Mouse (Mus musculus): ENCODE data around the gene Tnfrsf21. TPM values are rescaled to one million over a fixed set of nuclear protein-coding genes. Genes with fewer than 3 reads are reported as not detected.

Gene Tnfrsf21
- polyA plus RNA-seq, 1 experiment from 2014 or later: 32.9 TPM

GRCm38 (mm10) chr17:42999446-42999977 is 16.8 kb upstream of the Tnfrsf21 start:
- Histone ChIP-seq H3K27ac (replicated peaks) (no peak overlapping the region), H3K9me3 (replicated peaks) (no peaks in the 10 kb centered on the region), H3K4me3 (replicated peaks) (no peak overlapping the region), H3K27me3 (no peaks in the 10 kb centered on the region), H3K4me1 (no peaks in the 10 kb centered on the region), H3K9ac (no peak overlapping the region), H3K36me3 (no peaks in the 10 kb centered on the region), H3K4me2 (replicated peaks) (no peak overlapping the region)
- ATAC-seq (ENCODE audit: insufficient number of reproducible peaks, low FRiP score, low TSS enrichment, low read depth): no peak
- WGBS: 60% methylated on average over 7 of the region's 7 CpGs

- 90% methylated on average over 7 of the region's 7 CpGs for WGBS
- H3K4me2 ChIP-seq (replicated peaks): no peak overlapping the region
- no peaks in the 10 kb centered on the region for H3K9me3 ChIP-seq (replicated peaks)
- no peak for ATAC-seq (ENCODE audit: insufficient number of reproducible peaks, low FRiP score, low TSS enrichment, low read depth)
- no peaks in the 10 kb centered on the region for H3K27me3 ChIP-seq
- H3K36me3 ChIP-seq: no peaks in the 10 kb centered on the region
- no peaks in the 10 kb centered on the region for H3K4me1 ChIP-seq
- H3K27ac ChIP-seq (replicated peaks): no peak overlapping the region
- no peak overlapping the region for H3K4me3 ChIP-seq (replicated peaks)
- H3K9ac ChIP-seq: no peak overlapping the region
Measured at GRCm38 (mm10) chr17:43000598-43000997, 15.8 kb upstream of the Tnfrsf21 start.

- Histone ChIP-seq H3K9ac (no peak overlapping the region), H3K4me3 (replicated peaks) (no peak overlapping the region), H3K27me3 (peaks cover 9% of the 10 kb centered on the region; the same call in 1 of the 2 replicates), H3K27ac (replicated peaks) (no peak overlapping the region), H3K9me3 (replicated peaks) (no peaks in the 10 kb centered on the region), H3K36me3 (no peaks in the 10 kb centered on the region), H3K4me2 (replicated peaks) (no peak overlapping the region), H3K4me1 (peaks cover under 1% of the 10 kb centered on the region)
- 18% methylated on average over 6 of the region's 6 CpGs for WGBS
- ATAC-seq (ENCODE audit: insufficient number of reproducible peaks, low FRiP score, low TSS enrichment, low read depth): no peak
Measured at GRCm38 (mm10) chr17:43012718-43013117, 3.6 kb upstream of the Tnfrsf21 start.

GRCm38 (mm10) chr17:43017341-43018052 is 1.1 kb downstream of the Tnfrsf21 start:
- Histone ChIP-seq H3K9ac (peak overlapping the region; percentile 69), H3K4me3 (replicated peaks) (peak overlapping the region; percentile 80), H3K27ac (replicated peaks) (0 out of 2 replicates have a peak overlapping the region, but pooled peaks have one; percentile 76), H3K27me3 (no peaks in the 10 kb centered on the region), H3K4me2 (replicated peaks) (peak overlapping the region; percentile 95), H3K36me3 (no peaks in the 10 kb centered on the region), H3K4me1 (peaks cover 5% of the 10 kb centered on the region), H3K9me3 (replicated peaks) (no peaks in the 10 kb centered on the region)
- 1% methylated on average over 39 of the region's 40 CpGs for WGBS
- ATAC-seq (ENCODE audit: insufficient number of reproducible peaks, low FRiP score, low TSS enrichment, low read depth): no peak

GRCm38 (mm10) chr17:43018071-43018470 is 1.7 kb downstream of the Tnfrsf21 start:
- Histone ChIP-seq H3K9me3 (replicated peaks) (no peaks in the 10 kb centered on the region), H3K9ac (no peak overlapping the region), H3K27ac (replicated peaks) (no peak overlapping the region), H3K36me3 (no peaks in the 10 kb centered on the region), H3K4me2 (replicated peaks) (peak overlapping the region; percentile 95), H3K4me1 (peaks cover 5% of the 10 kb centered on the region), H3K27me3 (no peaks in the 10 kb centered on the region), H3K4me3 (replicated peaks) (peak overlapping the region; percentile 80)
- ATAC-seq (ENCODE audit: insufficient number of reproducible peaks, low FRiP score, low TSS enrichment, low read depth): no peak

- Histone ChIP-seq H3K27me3 (no peaks in the 10 kb centered on the region), H3K27ac (replicated peaks) (no peak overlapping the region), H3K4me3 (replicated peaks) (no peak overlapping the region), H3K9ac (no peak overlapping the region), H3K9me3 (replicated peaks) (no peaks in the 10 kb centered on the region), H3K36me3 (no peaks in the 10 kb centered on the region), H3K4me1 (peaks cover 5% of the 10 kb centered on the region), H3K4me2 (replicated peaks) (no peak overlapping the region)
- WGBS: 92% methylated on average over 9 of the region's 9 CpGs
- no peak for ATAC-seq (ENCODE audit: insufficient number of reproducible peaks, low FRiP score, low TSS enrichment, low read depth)
Measured at GRCm38 (mm10) chr17:43019660-43020059, 3.3 kb downstream of the Tnfrsf21 start.

GRCm38 (mm10) chr17:43021017-43021416 is 4.7 kb downstream of the Tnfrsf21 start:
- no peak for ATAC-seq (ENCODE audit: insufficient number of reproducible peaks, low FRiP score, low TSS enrichment, low read depth)
- Histone ChIP-seq H3K27ac (replicated peaks) (no peak overlapping the region), H3K27me3 (no peaks in the 10 kb centered on the region)

GRCm38 (mm10) chr17:43022056-43022455 is 5.7 kb downstream of the Tnfrsf21 start:
- no peak overlapping the region for H3K9ac ChIP-seq
- peaks cover 5% of the 10 kb centered on the region; the same call in 1 of the 2 replicates for H3K4me1 ChIP-seq
- no peak for ATAC-seq (ENCODE audit: insufficient number of reproducible peaks, low FRiP score, low TSS enrichment, low read depth)
- H3K36me3 ChIP-seq: no peaks in the 10 kb centered on the region
- WGBS: 91% methylated on average over 9 of the region's 9 CpGs
- no peak overlapping the region for H3K27ac ChIP-seq (replicated peaks)
- no peaks in the 10 kb centered on the region for H3K27me3 ChIP-seq
- H3K9me3 ChIP-seq (replicated peaks): no peaks in the 10 kb centered on the region
- no peak overlapping the region for H3K4me3 ChIP-seq (replicated peaks)
- no peak overlapping the region for H3K4me2 ChIP-seq (replicated peaks)

More at GRCm38 (mm10) chr17:43021017-43021416, 4.7 kb downstream of the Tnfrsf21 start:
- H3K9ac ChIP-seq: no peak overlapping the region
- no peaks in the 10 kb centered on the region for H3K9me3 ChIP-seq (replicated peaks)
- peaks cover 5% of the 10 kb centered on the region for H3K4me1 ChIP-seq
- no peak overlapping the region for H3K4me2 ChIP-seq (replicated peaks)
- no peaks in the 10 kb centered on the region for H3K36me3 ChIP-seq
- H3K4me3 ChIP-seq (replicated peaks): no peak overlapping the region
- 95% methylated on average over 5 of the region's 5 CpGs for WGBS

- ATAC-seq (ENCODE audit: insufficient number of reproducible peaks, low FRiP score, low TSS enrichment, low read depth): no peak
- WGBS: 83% methylated on average over 12 of the region's 12 CpGs
- H3K27me3 ChIP-seq: no peaks in the 10 kb centered on the region
- no peaks in the 10 kb centered on the region for H3K36me3 ChIP-seq
- no peak overlapping the region for H3K4me3 ChIP-seq (replicated peaks)
- no peaks in the 10 kb centered on the region for H3K4me1 ChIP-seq
- no peaks in the 10 kb centered on the region for H3K9me3 ChIP-seq (replicated peaks)
- H3K9ac ChIP-seq: no peak overlapping the region
- no peak overlapping the region for H3K4me2 ChIP-seq (replicated peaks)
- no peak overlapping the region for H3K27ac ChIP-seq (replicated peaks)
Measured at GRCm38 (mm10) chr17:43023637-43024217, 7.4 kb downstream of the Tnfrsf21 start.

- Histone ChIP-seq H3K4me3 (replicated peaks) (no peak overlapping the region), H3K27me3 (no peaks in the 10 kb centered on the region), H3K27ac (replicated peaks) (no peak overlapping the region), H3K9ac (no peak overlapping the region), H3K36me3 (no peaks in the 10 kb centered on the region), H3K4me1 (no peaks in the 10 kb centered on the region), H3K9me3 (replicated peaks) (no peaks in the 10 kb centered on the region), H3K4me2 (replicated peaks) (no peak overlapping the region)
- ATAC-seq (ENCODE audit: insufficient number of reproducible peaks, low FRiP score, low TSS enrichment, low read depth): no peak
- WGBS: 78% methylated on average over 3 of the region's 3 CpGs
Measured at GRCm38 (mm10) chr17:43024531-43024930, 8.2 kb downstream of the Tnfrsf21 start.

GRCm38 (mm10) chr17:43025048-43025447 is 8.7 kb downstream of the Tnfrsf21 start:
- Histone ChIP-seq H3K4me3 (replicated peaks) (no peak overlapping the region), H3K4me1 (no peaks in the 10 kb centered on the region), H3K9ac (no peak overlapping the region), H3K36me3 (no peaks in the 10 kb centered on the region), H3K27ac (replicated peaks) (no peak overlapping the region), H3K4me2 (replicated peaks) (no peak overlapping the region), H3K9me3 (replicated peaks) (no peaks in the 10 kb centered on the region), H3K27me3 (no peaks in the 10 kb centered on the region)
- WGBS: 88% methylated on average over 6 of the region's 6 CpGs
- ATAC-seq (ENCODE audit: insufficient number of reproducible peaks, low FRiP score, low TSS enrichment, low read depth): no peak
